Mouse (Mus musculus): Measurements from ENCODE around the gene Elmsan1.
A peak's percentile ranks its signal among the peaks of the same experiment; 100 is the strongest.

Gene Elmsan1

GRCm38 (mm10) chr12:84176126-84176769 lies 42.4 kb downstream of the Elmsan1 start:
- no peak for DNase-seq (ENCODE audit: low read depth, low spot score)

DNA sequence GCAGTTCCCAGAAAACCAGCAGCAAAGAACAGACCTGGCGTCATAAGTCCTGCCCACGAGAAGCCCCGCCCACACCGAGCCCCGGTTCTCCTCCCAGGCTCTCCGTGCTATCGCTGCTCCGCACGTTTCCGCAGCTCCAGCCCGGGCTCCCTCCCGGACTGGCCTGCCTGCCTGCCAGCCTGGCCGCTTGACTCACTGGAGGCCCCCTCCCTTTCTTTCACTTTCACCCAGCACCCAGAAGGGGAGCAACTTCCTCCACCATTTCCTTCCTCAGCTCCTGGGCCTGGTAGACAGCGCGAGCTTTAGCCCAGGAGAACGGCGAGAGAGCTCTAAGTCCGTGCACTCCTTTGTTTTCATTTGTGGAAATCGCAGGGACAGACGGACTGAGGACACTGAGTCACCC lies 43.0 kb downstream of the Elmsan1 start:
- peak; percentile 61 for DNase-seq (ENCODE audit: low read depth, low spot score)

DNA sequence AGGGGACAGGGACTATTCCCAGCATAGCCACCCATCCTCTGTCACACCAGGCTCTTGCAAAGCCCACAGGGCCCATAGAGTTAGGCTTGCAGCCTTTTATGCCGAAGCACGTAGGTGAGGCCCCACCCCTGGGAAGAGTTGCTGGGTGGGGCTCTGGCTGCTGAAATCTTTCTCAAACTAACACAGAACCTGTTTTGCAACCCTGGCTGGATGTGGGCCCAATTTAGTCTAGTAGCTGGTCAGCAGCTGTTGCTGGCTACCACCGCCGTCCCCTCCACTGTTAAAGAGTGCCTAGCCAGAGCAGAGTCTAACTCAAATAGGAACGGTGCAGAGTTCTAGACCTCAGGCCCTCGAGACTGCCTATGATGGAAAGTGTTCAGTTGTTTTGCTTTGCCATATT lies 43.8 kb downstream of the Elmsan1 start:
- DNase-seq (ENCODE audit: low read depth, low spot score): no peak

DNA sequence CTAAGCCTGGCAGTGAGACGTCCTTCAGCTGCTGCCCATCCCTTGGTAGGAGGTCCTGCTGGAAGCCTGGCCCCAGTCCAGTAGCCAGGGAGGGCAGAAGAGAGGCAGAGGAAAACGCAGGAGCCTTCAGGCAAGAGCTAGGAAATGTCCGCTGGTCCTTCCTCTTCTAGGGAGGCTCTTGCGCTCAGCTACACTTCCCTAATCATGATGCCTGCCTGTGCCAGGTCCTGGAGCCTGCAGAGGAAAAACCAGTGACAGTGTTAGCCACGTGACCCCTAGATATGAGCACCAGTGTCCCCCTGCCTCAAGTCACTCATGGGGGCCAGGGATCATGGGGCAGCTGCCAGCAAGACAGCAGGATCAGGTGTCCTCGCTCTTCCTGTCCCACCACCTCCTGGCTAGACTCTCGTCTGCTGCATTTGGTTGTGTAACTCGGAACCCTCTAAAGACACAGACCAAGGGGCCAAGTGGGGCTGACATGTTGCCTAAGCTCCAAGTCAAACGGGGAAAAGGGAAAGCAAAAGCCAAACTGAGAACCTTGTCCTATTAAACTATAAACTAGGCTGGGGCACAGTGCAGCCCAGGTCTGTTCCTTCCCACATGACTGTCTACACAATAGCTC lies 44.4 kb downstream of the Elmsan1 start:
- DNase-seq (ENCODE audit: low read depth, low spot score): no peak

DNA sequence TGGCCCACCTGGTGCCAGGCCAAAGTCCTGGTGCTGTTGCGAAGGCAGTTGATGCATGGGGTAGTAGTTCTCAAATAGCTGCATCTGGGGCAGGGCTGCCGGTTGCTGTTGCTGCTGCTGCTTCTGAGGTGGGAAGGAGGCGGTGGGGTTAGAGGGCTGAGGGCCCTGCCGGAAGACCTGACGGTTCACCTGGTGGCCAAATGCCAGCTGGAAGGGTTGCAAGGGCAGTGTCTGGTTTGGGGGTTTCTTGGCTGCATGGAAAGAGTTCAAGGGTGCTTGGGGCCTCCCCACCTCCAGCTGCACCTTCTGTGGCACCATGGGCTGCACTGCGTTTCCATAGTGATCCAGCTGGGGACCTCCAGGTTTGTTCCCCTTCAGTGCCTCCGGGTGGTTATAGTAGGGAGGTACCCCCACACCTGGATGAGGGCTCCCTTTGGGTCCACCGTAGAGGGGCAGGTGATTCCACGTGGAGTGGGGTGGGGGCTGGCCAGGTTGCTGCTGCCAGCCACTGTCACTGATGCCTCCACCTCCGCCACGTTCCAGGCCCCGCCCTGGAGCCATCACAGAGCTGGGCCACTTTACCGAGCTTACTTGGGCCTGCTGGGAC lies 45.3 kb downstream of the Elmsan1 start:
- DNase-seq (ENCODE audit: low read depth, low spot score): no peak

- DNase-seq (ENCODE audit: low read depth, low spot score): no peak
Observed at GRCm38 (mm10) chr12:84172862-84173261, 45.8 kb downstream of the Elmsan1 start.

DNA sequence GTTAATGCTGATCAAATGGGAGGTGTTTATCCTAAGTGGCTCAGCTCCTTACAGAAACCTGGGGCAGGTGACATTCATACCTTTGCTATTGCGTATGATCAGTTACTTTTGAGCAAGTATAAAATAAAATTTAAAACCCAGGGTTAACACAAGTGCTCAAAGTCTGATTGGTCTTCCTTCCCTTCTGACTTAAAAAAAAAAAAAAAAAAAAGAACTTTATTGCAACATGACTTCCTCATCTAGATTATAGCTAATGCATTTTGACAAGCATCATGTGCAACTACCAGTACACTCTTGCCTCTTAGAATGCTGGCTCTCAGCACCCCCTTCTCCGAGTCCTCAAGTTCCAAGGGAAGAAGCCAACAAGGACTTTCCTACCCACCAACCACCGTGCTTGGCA lies 46.5 kb downstream of the Elmsan1 start:
- DNase-seq (ENCODE audit: low read depth, low spot score): no peak

DNA sequence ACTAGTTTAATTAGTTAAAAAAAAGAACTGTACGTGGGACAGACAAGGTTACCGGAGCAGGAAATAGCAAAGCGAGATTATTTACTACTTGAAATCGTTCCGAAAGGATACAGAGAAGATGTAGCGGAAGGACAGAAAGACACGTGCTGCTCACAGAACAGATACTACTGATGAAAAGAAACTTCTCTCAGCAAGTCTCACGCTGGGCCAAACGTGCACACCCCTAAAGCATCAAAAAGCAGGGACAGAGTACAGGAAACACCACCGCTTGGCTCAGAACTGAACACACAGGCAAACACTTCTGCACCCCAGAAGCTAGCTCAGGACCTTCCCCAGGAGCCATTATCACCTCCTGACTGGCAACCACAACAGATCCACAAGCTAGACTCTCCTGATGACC lies 48.1 kb downstream of the Elmsan1 start:
- no peak for DNase-seq (ENCODE audit: low read depth, low spot score)

- DNase-seq (ENCODE audit: low read depth, low spot score): peak; percentile 67
Observed at GRCm38 (mm10) chr12:84165631-84166373, 52.9 kb downstream of the Elmsan1 start.

- no peak for DNase-seq (ENCODE audit: low read depth, low spot score)
Observed at GRCm38 (mm10) chr12:84163586-84164110, 55.0 kb downstream of the Elmsan1 start.

- DNase-seq (ENCODE audit: low read depth, low spot score): no peak
Observed at GRCm38 (mm10) chr12:84163133-84163532, 55.5 kb downstream of the Elmsan1 start.

- no peak for DNase-seq (ENCODE audit: low read depth, low spot score)
Observed at GRCm38 (mm10) chr12:84161616-84162433, 56.9 kb downstream of the Elmsan1 start.

GRCm38 (mm10) chr12:84161116-84161515 lies 57.6 kb downstream of the Elmsan1 start:
- no peak for DNase-seq (ENCODE audit: low read depth, low spot score)

DNA sequence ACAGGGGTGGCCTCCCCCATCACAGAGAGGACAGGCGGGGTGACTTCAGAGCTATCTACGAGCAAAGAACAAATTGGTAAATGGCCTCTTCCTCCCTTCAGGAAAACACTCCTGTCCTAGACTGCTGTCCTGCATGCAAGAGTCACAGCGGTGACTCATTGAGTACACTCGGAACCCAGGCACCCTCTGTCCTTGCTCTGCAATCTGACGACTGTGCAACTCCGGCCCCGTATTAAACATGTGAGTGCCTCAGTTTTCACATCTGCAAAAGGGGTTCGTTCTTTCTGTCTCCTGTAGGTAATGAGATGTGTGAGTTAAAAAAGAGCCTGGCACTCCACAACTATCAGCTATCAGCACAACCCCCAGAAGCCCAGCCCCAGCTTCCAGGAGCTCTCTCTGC lies 58.2 kb downstream of the Elmsan1 start:
- no peak for DNase-seq (ENCODE audit: low read depth, low spot score)

DNA sequence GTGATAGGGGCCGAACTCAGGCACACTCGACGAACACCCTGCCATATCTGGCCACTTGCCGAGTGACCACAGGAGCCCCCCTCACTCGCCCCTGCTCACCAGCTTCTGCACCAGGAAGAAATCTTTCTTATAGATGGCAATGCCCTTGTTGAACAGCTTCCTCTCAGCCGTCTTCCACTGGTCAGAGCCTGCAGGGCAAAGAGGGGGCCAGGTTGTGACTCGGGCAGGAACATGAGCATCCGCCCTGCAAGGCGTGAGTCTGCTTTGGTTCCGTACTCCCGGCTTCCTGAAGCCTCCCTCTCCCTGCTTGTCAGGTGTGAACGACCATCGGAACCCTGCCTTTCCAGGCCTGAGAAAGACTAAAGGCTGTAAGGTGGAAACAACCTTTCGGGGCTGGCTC lies 60.5 kb downstream of the Elmsan1 start:
- DNase-seq (ENCODE audit: low read depth, low spot score): no peak

DNA sequence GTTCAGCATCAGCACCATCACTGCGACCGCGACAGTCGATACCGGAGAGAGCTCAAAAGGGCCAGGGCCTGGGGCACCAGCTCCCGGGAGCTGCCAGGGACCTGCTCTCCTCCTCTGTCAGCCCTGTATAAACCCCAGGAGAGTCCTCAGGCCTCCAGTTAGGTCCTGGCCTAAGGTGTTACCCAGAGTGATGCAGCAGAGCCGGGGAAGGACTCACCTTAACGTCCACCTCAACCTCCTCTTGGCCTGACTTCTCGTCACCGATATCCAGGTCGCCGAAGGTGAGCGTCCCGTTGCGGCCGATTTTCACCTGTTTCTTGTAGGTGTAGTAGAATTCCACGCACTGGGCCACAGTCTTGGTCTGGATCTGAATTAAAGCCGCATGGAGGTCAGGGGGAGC lies 62.5 kb downstream of the Elmsan1 start:
- DNase-seq (ENCODE audit: low read depth, low spot score): no peak

DNA sequence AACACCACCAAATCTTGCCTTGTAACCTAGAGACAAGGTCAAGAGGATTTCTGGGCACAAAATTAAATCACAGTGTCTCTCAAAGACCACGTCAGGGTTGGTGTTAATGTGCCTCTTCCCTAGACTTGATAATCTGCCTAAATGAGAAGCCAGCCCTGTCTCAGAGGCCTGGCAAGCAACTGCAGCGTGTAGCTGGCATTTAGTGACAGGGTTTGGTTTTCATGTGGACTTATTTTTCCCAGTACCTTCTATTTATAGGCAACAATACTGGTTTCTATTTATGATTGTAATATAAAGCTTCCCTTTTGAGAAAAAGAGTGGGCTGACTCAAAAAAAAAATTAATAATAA lies 63.2 kb downstream of the Elmsan1 start:
- DNase-seq (ENCODE audit: low read depth, low spot score): no peak

DNA sequence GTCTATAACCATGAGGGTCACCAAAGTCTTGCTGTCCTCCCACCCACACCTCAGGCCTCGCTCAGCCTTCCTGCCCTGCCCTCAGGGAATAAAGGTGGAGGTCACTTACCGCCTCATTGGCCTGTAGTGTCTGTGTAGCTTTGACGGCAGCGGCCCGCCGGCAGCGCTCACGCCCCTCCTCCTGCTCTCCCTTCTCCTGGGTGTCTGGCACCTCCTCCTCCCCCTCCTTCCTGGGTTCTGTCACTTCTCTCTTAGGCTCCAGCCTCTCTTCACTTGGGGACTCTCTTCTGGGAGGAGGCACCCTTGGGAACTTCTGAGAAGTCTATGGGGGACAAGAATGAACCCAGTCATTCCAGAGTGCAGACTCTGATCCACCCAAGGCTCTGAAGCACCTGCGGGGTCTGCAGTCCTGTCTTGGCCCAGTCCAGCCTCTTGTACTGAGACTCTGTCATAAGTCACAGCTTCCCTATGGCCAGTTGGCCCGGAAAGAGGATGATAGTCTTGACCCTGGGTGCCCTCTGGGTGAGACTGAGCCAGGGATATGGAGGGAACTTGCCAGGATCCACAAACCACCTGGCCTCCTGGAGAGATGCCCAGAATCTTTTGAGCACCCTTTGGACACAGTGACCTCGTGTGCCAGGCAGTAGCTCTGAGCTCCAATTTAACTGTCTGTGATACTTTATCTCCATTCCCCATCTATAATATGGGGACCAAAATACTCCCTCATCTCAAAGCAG lies 63.7 kb downstream of the Elmsan1 start:
- no peak for DNase-seq (ENCODE audit: low read depth, low spot score)

DNA sequence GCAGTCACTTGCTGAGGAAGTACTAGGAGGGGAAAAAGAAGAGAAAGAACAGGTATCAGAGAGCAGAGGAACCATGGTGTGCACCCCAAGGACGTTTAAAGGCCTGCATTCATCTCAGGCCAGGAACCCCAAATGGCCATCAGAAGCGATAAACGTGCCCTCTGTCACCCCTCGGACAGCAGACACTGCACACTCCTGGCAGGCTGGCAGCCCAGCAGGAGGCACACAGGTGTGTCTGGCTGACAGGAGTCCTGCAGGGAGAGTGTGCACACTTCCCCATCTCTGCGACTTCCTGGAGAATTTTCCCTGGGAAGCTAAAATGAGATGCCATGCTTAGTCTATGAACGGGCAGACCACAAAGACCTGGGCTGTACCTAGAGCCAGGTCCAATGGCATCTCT lies 65.3 kb downstream of the Elmsan1 start:
- DNase-seq (ENCODE audit: low read depth, low spot score): no peak

DNA sequence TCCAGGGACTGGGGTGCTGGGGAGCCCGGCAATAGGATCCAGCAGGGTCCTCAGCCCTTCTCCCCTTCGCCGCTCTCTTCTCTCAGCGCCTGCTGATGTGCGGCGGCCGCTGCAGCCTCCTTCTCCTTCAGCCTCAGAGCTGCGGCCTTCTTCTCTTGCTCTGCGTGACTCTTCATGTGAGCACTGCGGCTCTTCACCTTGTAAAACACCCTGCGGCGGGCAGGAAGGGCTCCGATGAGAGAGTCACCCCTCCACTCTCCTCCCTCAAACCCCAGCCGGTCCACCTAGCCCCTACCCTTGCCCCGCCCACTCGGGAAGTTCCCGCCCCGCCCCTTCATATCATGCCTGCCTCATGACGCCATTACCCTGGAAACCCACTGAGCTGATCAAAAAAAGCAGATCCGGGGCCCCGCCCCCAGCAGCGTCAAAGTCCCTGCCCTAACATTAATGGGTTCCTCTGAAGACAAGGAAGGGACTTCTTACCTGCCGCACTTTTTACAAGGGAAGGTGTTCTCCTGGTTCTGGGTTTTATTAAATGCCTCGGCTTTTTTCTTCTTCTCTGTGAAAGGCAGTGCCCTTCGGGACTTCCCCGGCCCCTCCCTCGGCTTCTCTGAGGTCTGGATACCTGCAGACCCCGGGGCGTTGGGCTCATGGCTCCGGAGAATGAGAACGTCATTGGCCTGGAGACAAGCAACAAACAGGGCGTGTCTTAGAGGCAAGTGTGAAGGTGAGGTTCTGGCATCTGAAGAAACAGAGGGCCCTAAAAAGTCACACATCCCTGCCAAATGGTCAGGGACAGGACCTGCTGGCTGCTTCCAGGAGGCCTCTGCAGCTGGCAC lies 66.1 kb downstream of the Elmsan1 start:
- no peak for DNase-seq (ENCODE audit: low read depth, low spot score)

All from forelimb bud, embryonic 11.5 days (tissue).